Mouse (Mus musculus) layer of hippocampus, adult 9-10 months (tissue): ENCODE results near the gene Fry.
"Not testable (repeated sequence)": the region's sequence is repeated elsewhere in the genome, so short reads cannot be mapped to it uniquely, and the experiment has no call there.

Experiments used
- DNase-seq: peaks from one replicate; pipeline ENCODE4 v3.0.0; 2022; ENCODE audit warnings: low spot score

The Fry gene

GRCm38 (mm10) chr5:150457904-150458739, 339.7 kb downstream of the Fry start:
- no peak for DNase-seq

- no peak for DNase-seq
Measured at GRCm38 (mm10) chr5:150459801-150460200, 341.4 kb downstream of the Fry start.

GRCm38 (mm10) chr5:150464721-150465120, 346.3 kb downstream of the Fry start:
- DNase-seq: no peak

GRCm38 (mm10) chr5:150465218-150465617, 346.8 kb downstream of the Fry start:
- DNase-seq: no peak

GRCm38 (mm10) chr5:150466132-150466531, 347.7 kb downstream of the Fry start:
- DNase-seq: no peak

- DNase-seq: no peak
Measured at GRCm38 (mm10) chr5:150468431-150468830, 350.0 kb downstream of the Fry start.

- DNase-seq: no peak
Measured at GRCm38 (mm10) chr5:150477364-150477763, 358.9 kb downstream of the Fry start.

GRCm38 (mm10) chr5:150478612-150479011, 360.2 kb downstream of the Fry start:
- DNase-seq: no peak

GRCm38 (mm10) chr5:150485198-150485597, 366.8 kb downstream of the Fry start:
- no peak for DNase-seq

GRCm38 (mm10) chr5:150490285-150490684, 371.8 kb downstream of the Fry start:
- no peak for DNase-seq

GRCm38 (mm10) chr5:150490821-150491220, 372.4 kb downstream of the Fry start:
- DNase-seq: no peak

- not testable (repeated sequence) for DNase-seq
Measured at GRCm38 (mm10) chr5:150491573-150492173, 373.2 kb downstream of the Fry start.

- no peak for DNase-seq
Measured at GRCm38 (mm10) chr5:150495792-150496191, 377.3 kb downstream of the Fry start.

- DNase-seq: no peak
Measured at GRCm38 (mm10) chr5:150510451-150511225, 392.2 kb downstream of the Fry start.

GRCm38 (mm10) chr5:150513264-150513663, 394.8 kb downstream of the Fry start:
- no peak for DNase-seq

- no peak for DNase-seq
Measured at GRCm38 (mm10) chr5:150514027-150514426, 395.6 kb downstream of the Fry start.

- DNase-seq: no peak
Measured at GRCm38 (mm10) chr5:150518064-150518463, 399.6 kb downstream of the Fry start, which contains the start of gene Zar1l. TSS of gene Zar1l (minus strand) at chr5:150518164.

- DNase-seq: no peak
Measured at GRCm38 (mm10) chr5:150519551-150519950, 401.1 kb downstream of the Fry start.

- peak; percentile 61 for DNase-seq
Measured at GRCm38 (mm10) chr5:150521937-150522866, 403.8 kb downstream of the Fry start, which contains the start of gene Brca2. TSS of gene Brca2 (plus strand) at chr5:150522630.

- no peak for DNase-seq
Measured at GRCm38 (mm10) chr5:150522867-150523234, 404.4 kb downstream of the Fry start.

- no peak for DNase-seq
Measured at GRCm38 (mm10) chr5:150525239-150525638, 406.8 kb downstream of the Fry start.
